Mouse (Mus musculus) common myeloid progenitor, adult 5-6 weeks (primary cell): ENCODE measurements around the gene B3gnt7. TPM values are rescaled to one million over a fixed set of nuclear protein-coding genes. Genes with fewer than 3 reads are reported as not detected.
"Not testable (repeated sequence)": the region's sequence is repeated elsewhere in the genome, so short reads cannot be mapped to it uniquely, and the experiment has no call there.

ENCODE experiments used
- ATAC-seq: replicated peaks from 2 replicates; pipeline ENCODE4 v1.8.0; 2016; ENCODE audit warnings: low read depth, mild to moderate bottlenecking, moderate TSS enrichment, inconsistent platforms; ENCODE audit not compliant: poor library complexity, severe bottlenecking
- total RNA-seq: library from RNA; stranded (forward); fragments of 200-1000, 187-1606 nt; gene quantifications from 2 replicates; pipeline ENCODE4 v1.2.3, GENCODE M21; 2017

B3gnt7 gene
- total RNA-seq, 1 experiment from 2014 or later = 1.7 TPM

DNA sequence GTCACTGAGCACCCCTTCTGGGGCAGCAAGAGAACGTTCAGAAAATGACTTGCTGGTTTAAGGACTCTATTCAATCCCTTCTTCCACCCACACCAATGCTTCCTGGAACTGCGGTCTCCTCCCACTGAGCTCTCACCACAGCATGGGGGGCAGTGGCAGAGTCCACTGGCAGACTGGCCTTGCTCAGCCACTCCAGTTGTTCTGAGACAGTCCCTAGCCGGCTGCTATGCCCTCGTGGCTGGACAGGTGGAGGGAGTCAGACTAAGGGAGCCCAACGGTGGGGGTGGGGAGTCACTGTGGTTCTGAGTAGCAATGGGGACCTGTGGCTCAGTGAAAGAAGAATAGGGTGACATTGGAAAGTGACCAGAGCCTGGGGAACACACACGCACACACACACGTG, 1.9 kb upstream of the B3gnt7 start:
- peak; percentile 12; the same call in 1 of the 2 replicates for ATAC-seq

DNA sequence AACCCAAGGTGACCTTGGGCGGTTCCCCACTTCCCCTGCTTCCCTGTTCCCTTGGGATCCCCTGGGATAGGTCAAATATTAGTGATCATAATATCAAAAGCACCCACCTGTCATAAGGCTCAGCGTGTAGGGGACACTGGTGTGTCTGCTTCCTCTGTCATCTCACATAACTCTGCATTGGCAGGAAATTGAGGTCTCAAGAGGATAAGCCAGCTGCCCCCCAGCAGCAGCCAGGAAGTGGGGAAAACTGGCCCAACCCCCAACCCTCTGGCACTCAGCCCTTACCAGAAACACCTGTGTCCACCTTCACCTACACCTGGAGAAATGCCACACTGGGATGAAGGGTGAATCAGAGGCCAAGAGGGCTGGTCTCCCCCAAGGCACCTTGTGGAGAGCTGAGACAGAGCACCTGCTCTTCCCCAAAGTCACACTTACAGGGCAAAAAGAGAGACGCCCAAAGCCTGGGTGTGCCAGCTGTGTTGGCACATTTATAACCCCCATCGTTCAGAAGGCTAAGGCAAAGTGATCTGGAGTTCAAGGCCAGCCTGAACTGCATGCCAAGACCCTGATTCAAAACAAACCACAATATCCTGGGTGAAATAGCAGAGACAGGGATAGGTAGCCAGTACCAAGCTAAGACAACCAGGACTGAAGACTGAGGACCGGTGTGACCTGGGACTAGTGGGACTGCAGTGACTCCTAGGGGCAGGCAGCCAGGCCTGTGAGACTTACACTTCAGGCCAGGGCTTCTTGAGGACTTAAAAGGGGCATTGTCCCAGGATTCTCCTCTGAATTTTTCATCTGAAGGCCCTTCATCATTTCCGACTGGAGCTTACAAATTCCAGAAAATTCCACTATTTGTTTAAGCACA, 1.2 kb upstream of the B3gnt7 start:
- peak; percentile 47 for ATAC-seq

DNA sequence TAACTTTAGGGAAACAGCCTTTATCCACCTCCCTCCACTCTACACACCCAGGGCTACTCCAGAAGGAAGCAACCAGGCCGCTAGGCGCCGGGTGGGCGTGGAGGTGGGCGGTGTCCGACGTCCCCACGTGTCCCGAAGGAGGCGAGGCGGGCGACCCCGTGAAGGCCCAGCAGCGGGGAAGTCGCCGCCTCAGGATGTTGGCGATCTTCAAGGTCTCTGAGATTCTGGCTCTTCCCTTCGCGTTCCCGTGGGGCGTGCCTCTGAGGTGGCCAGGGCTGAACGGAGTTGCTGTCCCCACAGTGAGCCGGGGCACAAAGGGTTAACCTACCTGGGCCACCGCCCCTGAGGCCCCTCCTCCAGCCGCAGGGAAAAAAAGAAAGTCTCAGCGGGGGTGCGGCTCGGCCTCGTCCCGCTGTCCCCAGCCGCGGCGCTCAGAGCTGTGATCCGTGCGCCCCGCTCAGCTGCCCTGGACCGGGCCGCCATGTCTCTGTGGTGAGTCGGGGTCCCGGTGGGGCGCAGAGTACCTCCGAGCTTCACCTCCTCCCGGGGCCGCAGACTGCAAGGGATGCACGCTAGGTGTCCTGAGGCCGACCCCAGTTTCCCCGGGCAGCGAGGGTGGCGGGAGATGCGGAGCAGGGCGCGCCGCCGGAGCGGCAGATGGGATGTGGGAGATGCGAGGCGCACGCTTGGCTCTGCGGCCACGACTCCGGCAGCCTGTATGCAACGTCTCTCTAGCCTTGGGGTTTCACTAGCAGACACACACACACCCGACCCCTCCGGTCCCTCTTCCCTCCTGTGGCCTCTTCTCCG, 636 bp downstream of the B3gnt7 start:
- peak; percentile 79 for ATAC-seq

DNA sequence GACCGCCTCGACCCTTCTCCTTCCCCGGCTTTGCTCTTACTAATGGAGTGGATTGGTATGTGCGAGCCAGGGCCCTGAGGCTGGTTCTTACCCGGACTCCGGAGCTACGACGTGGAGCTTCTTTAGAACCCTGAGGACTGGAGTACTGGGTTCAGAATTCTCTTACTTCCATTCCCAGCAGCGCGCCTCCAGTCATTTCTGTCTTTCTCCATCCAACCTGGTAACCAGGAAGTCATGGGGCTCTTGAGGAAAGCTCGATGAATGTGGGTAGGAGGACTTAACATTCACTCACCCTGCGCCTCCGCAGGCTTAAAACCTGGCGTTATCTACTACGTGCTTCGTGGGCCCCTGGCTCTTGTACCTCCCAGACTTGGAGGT, 1.2 kb downstream of the B3gnt7 start:
- ATAC-seq = no peak

DNA sequence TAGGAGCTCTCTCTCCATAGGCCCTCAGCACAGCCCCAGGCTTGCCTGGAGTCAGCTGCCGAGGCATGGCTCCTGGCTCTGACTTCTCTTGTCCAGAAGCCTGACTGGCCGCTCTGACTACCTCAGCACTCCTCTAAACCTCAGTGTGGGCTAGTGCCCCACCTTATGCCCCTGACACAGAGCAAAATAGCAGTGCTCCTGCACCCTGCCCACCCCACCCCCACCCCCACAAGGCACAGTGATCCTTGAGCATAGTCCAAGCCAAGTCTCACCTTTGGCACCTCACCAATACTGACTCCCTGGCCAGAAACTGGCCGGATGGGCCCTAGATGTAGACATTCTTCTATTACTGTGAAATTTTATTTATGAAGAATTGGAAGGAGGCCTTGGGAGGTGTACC, 4.1 kb downstream of the B3gnt7 start:
- ATAC-seq = no peak

DNA sequence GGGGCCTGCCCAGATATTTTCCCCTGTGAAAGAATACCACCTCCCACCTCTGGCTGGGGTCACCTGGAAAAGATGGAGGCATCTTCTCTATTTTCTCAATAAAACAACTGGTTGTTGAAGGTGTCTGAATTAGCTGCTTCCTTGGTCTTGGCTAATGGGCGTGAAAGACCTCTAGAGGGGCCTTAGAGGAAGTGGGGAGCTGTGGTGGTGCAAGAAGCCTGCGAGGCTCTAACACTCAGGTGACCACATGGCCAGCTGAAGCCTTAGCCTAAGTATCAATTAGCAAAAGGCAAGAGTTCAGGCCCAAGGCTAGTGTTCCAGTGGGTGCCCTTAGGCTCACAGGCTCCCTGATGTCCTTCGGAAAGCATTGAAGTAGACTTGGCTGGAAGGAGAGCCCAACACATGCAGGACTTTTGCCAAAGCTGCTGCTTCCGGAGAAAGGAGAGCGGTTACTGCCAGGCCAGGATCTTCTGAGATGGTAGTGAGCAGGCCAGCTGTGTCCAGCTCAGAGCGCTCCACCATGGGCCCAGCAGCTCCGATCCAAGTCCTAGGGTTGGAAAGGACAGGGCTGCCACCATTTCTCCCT, 4.6 kb downstream of the B3gnt7 start:
- peak; percentile 36; the same call in 1 of the 2 replicates for ATAC-seq

DNA sequence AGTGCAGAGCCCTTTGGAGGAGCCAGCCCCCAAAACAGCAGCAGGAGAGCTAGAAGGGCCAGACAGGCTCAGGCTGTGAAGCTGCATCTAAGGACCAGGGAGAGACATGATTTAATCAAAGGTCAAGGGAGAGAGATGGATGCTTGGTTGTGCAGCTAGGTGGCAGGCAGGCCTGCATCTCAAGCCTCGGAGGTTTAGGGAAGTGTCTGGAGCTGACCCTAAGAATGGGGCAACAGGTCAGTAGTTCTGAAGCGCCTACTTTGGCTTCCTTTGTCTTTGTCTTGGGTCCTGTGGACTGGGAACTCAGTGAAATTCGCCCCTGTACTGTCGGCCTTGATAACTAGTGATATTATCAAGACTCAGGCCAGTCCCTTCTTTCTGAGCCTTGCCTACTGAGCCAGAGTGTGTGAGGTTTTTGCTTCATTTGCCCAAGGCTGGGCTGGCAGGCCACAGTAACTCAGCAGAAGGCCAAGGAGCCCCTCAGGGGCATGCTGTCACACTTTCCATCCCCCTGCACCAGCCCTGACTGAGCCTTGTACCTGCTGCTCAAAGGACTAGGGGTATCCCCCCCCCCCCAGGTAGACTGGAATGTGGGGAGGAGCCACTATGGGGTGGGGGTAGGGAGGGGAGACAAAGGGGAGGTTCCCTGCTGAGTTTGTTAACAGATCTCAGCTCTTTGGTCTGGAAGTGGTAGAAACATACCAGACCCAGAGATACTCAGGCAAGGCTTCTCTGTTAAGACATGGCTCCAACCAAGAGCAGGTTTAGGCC, 5.4 kb downstream of the B3gnt7 start:
- no peak for ATAC-seq

DNA sequence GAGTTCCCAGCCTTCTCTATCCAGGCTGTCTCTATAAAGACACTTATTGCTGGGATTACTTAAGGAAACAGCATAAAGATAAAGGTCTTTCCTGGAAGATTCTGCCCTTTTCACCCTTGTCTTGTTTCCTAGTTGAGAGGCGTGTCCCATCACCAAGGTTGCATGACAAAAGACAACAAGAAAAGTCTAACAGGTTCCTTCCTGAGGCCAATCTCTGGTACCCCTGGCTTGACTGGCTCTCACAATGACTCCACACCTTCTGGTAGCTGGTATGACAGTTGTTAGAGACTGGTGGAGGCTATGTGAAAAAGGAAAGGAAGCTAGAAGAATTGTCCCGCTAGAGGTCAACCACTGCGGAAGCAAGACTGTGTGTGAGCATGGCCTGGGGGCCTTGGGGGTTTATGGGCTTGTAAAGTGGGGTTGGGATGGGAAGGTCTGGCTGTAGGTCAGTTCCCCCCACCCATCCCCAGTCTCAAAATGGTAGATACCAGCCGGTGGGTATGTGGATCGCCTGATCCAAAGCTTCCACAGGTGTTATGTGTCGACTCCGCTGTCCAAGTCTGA, 6.7 kb downstream of the B3gnt7 start:
- no peak for ATAC-seq

DNA sequence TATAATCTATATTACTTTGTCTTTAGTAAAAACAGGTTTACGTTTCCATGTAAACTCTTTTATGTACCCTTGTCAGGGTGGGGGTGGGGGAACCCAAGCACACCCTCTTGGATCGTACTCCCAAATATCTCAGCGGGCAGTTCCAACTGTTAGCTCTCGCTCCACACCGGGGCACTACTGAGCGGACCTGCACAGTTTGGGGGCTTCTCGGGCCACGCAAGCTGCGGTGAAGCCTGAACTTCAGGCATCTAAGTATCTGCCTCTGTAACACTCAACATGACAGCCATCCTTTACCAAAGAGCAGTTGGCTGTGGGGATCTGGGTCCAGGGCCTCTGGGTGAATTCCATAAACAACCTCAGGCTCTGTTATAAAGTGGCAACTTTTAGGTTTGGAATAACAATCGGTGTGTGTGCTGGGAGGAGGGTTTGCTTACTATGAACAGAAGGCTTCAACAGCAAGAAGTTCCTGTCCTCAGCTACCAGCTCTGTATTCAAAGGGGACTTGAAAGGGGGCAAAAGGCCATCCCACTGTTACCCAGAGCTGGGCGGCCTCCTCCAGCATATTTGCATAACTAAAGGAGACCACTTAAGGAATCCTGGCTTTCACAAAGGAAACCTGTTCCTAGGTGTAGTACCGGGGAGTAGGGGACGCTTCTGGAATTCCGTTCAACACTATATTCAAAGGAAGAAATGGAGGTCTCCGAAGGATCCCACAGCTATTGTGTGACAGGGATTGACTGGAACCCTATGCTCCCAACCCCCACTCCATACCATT, 8.1 kb downstream of the B3gnt7 start:
- no peak for ATAC-seq

DNA sequence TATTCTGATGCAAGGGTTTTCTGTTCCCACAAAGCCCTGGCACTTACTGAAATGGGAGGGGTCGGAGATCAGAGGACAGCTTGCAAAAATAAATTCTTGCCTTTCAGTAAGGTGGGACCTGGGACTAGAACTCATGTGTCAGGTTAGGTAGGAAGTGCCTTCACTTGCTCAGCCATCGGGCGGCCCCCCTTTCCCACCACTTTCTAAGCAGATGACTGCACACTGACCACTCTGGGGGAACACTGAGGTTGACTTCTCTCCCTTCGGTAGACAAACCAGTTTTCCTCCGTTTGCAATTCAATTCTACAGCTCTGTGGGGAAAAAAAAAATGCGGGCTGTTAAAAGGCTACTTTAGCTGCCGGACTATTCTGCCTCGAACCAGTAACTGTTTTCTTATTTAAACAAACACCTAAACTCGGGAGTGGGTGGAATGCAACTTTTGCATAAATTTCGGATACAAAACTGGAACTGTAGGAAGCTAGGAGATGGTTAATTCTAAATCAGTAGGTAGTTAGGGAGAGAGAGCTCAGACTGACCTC, 8.9 kb downstream of the B3gnt7 start:
- ATAC-seq = no peak

DNA sequence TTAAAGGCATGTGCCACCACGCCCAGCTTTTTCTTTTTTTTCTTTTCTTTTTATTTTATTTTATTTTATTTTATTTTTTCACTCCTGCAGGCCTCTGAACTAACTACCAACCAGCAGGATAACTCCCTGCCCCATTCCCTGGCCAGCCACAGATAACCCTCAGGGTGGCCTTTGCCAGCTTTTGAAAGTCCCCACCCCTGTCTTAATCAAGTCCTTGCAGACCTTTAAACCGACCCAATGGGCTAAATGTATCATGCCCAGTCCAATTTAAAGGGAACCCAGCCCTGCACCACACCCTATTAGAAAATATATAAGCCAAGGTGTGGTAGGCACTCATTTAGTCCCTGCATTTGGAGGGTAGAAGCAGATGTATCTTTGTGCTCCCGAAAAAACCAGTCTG, 9.6 kb downstream of the B3gnt7 start:
- peak; percentile 50 for ATAC-seq

DNA sequence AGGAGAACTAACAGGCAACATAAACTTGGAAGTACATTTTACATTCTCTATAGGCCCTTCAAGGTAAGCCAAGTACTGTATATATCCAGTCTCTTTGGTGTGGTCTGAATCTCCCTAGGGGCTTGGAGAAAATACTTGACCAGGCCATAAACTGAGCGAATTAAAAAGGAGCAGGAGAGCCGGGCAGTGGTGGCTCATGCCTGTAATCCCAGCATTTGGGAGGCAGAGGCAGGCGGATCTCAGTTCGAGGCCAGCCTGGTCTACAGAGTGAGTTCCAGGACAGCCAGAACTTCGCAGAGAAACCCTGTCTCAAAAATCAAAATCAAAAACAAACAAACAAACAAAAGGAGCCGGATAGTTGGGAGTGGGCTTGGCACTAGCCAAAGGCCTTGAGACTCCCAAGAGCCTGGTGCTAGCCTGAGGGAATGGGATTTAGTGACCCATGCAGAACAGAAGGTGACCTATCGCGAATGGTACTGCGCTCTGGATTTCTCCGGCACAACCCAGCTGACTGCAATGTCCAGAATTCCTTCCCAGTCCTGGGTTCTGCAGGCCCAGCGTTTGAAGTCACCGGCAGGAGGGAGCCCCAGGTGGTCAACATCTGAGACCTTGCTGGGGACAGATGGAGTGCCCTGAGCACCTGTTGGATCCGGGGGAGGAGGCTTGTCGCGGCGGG, 10.6 kb downstream of the B3gnt7 start:
- no peak for ATAC-seq

DNA sequence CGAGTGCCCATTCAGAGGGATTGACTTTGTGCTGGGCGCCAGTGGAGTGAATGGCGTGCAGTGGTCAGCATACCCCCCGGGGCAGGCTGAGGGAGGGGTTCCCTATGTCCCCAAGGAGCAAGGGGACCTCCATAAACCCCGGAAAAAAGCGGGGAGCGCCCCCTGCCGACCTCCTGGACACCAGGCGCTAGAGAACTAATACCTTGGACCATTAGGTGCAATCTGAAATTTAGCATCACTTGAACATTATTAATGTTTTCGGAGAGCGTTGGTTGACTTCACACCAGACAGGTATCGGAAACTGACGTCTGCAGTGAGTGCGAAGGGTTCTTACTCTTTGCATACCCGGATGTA, 11.1 kb downstream of the B3gnt7 start:
- 0 out of 2 replicates have a peak, but pooled peaks have one; percentile 45 for ATAC-seq

DNA sequence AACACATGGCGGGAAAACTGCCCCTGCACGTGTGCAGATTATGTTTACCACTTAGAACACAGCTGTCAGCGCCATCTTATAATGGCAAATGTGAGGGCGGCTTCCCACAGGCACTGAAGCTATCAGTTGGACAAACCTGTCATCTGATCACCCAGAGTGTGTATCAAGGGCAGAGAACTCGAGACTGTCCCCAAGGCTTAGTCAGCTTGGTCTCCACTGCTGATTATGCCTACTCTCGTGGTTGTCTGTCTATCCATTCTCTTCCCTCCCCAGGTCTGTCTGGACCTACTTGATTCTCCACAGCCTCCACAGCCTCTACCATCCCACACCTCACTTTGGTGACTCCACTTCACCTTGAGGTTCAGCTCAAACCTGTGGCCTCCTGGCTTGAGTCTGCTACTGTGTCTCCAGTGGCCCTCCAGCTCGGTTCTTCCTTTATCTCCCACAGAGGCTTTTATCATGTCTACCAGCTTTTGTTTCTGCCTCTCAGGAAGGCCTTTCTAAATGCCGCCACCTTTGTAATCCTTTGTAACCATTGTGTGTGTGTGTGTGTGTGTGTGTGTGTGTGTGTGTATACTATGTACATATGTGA, 18.3 kb downstream of the B3gnt7 start:
- no peak for ATAC-seq

DNA sequence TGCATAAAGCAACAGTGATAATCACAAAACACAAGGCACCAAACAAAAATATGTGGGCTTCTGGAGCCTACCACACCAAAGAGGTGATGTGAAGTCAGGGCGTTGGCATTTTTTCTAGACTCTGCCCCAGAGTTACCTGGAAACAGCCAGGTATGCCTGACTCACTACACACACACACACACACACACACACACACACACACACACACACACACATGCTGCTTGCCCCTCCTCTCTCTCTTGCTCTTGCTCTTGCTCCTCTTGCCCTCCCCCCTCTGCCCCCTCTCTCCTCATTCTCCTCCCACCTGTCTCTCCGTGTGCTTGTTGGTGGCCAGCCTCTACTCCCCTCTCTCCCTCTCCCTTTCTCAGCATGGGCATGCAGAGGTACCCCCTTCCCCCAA, 33.7 kb downstream of the B3gnt7 start:
- no peak for ATAC-seq

DNA sequence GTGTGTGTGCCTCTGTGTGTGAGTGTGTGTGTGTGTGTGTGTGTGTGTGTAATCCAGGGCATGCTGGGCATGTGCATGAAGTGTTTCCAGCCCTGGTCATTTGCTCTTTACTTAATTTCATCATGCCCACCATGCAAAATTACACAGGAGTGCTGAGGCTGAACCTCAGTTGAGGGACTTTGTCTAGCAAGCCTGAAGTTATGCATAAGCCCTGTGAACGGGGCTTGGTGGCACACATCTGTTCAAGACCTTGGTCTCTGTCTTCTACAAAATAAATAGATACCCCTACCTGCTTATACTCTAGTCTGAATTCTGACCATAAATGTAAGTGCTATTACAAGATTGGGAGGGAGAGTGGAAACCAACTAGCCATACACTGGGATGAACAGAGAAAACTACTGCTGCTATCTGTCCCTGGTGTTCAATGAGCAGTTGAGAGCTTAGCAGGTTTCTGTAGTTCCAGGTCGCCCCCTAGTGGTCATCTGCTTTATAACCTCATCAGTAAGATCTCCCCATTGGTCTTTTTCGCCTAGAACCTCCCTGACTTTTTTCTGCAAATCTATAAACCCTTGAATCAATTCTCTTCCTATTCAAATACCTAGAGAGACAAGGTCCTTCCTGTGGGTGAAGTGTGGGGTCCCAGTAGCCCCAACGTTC, 36.7 kb downstream of the B3gnt7 start:
- peak; percentile 67 for ATAC-seq

DNA sequence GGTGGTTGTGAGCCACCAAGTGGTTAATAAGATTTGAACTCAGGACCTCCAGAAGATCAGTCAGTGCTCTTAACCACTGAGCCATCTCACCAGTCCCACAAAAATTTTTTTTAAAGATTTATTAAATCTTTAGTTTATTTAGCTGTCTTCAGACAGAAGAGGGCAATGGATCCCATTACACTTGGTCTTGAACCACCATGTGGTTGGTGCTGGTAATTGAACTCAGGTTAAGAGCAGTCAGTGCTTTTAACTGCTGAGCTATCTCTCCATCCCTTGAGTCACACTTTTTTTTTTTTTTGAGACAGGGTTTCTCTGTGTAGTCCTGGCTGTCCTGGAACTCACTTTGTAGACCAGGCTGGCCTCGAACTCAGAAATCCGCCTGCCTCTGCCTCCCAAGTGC, 38.5 kb downstream of the B3gnt7 start:
- not testable (repeated sequence) for ATAC-seq
